Mouse (Mus musculus): ENCODE measurements around the gene Parp16.
A peak's percentile ranks its signal among the peaks of the same experiment; 100 is the strongest.
"Not testable (repeated sequence)": the region's sequence is repeated elsewhere in the genome, so short reads cannot be mapped to it uniquely, and the experiment has no call there.

Gene Parp16

GRCm38 (mm10) chr9:65178336-65179213 lies 16.6 kb upstream of the Parp16 start:
- DNase-seq (ENCODE audit: low read depth): no peak

DNA sequence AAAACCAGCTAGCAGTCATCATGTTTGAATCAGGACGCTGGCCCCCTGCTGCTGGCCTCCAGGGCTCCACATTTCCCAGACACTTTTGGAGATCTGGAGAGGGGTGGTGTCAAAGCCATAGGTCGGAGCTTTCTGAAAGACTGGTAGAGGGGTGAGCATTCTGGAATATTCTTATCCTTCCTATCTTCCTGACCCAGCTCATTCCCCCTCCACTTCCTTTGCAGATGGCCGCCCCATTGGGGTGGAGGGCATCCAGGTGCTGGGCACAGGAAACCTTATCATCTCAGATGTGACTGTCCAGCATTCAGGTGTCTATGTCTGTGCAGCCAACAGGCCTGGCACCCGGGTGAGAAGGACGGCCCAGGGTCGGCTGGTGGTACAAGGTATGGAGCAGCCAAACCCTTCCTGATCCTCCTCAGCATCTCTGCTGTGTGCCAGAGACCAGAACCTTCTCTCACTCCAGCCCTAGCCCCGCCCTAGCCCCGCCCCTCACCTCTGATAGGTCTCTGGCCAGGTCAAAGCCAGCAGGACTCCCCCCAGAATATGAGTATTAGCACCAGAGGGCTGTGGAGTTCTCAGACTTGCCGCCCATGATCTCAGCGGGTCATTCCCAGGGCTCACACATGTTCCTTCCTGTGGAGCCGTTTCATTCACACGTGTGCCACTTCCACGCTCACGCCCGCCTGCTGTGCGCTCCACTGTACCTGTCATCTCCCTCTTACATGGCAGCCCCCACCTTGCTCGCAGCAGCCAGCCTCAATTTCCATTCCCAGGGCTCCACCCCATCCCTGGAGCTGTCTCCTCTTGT lies 15.1 kb upstream of the Parp16 start:
- DNase-seq (ENCODE audit: low read depth): no peak

GRCm38 (mm10) chr9:65188599-65188998 lies 6.6 kb upstream of the Parp16 start:
- peak; percentile 92 for DNase-seq (ENCODE audit: low read depth)

DNA sequence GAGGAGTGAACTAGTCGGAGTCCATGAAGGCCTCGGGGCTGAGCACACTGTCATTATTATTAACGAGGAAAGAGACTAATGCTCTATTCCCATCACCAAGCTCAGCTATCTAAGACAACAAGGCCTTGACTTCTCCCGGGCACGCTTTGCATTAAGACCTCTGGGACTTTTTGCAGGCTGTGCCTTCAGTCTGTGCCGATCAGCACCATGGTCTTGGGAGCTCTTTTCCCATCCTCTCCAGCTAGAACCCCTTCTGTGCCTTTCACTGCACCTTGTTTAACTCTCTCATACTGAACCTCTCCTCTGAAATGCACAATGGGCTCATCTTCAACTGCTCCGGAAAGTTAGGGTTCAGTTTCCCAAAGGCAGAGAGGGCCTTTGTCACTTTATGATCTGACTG lies 4.8 kb upstream of the Parp16 start:
- no peak for DNase-seq (ENCODE audit: low read depth)

DNA sequence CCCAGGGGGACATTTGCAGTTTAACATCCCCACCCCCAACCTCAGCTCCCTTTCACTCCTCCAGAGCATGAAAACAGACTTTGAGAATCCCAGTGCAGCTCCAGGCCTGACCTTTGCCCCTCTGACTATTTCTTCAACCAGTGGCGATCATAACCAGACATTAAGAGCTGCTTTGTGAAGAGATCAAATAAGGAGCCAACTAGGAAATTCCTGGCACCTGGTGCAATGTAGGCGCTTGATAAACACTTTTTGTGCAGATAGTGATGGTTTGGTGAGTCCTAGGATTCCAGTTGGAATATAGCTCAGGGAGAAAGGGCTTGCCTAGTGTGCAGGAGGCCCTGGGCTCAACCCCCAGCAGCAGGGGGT lies 3.8 kb upstream of the Parp16 start:
- no peak for DNase-seq (ENCODE audit: low read depth)

GRCm38 (mm10) chr9:65191755-65192469 lies 3.2 kb upstream of the Parp16 start:
- no peak for DNase-seq (ENCODE audit: low read depth)

DNA sequence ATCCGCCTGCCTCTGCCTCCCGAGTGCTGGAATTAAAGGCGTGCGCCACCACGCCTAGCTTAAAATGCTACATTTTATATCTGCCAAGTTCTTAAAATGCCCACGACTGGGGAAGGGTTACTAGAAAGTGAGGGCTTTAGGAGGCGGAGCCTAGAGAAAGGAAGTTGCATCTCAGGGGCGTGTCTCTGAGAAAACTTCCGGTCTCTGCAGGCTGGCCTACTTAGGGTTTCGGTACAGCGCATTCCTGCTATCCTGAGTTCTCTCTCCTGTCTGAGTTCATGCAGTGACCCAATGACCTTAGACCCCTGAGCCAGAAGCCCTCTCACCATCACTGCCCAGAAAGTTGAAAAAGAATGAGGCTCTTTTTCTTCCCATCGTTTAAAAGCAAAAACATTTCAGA lies 1.9 kb upstream of the Parp16 start:
- no peak for DNase-seq (ENCODE audit: low read depth)

- DNase-seq (ENCODE audit: low read depth): peak; percentile 77
Measured at GRCm38 (mm10) chr9:65195621-65195981, 448 bp downstream of the Parp16 start.

DNA sequence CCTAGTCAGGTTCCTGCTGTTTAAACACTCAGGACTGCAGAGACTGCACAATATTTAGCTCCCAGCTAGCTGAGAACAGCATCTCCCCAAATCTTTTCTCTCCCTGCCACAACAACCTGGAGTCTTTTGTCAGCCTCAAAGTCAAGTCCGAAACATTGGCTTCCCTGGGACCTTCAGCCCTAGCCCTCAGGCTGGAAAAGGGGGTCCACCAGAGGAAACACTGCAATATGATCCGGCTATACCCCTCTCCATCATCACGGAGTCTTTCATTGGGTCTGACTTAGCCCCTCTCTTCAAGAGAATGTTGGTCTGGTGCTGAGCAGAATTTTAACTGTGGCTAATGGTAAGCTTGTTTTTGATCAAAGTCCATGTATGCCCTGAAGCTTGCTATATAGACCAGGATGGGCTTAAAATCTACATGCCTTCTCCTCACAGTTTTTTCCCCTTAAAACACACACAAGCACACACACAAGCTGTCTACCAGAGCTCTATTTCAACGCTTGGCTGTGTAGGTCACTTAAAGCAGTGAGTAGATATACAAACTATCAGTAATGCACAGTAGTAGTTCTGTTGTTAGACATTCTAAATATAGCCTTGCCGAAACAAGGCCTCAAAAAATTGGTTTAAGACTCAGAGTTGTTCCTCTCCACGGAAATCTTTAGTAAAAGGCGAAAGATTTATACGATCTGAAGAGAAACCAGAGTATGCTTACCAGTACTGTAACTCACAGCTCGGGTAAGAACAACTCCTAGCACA lies 1.0 kb downstream of the Parp16 start:
- DNase-seq (ENCODE audit: low read depth): no peak

DNA sequence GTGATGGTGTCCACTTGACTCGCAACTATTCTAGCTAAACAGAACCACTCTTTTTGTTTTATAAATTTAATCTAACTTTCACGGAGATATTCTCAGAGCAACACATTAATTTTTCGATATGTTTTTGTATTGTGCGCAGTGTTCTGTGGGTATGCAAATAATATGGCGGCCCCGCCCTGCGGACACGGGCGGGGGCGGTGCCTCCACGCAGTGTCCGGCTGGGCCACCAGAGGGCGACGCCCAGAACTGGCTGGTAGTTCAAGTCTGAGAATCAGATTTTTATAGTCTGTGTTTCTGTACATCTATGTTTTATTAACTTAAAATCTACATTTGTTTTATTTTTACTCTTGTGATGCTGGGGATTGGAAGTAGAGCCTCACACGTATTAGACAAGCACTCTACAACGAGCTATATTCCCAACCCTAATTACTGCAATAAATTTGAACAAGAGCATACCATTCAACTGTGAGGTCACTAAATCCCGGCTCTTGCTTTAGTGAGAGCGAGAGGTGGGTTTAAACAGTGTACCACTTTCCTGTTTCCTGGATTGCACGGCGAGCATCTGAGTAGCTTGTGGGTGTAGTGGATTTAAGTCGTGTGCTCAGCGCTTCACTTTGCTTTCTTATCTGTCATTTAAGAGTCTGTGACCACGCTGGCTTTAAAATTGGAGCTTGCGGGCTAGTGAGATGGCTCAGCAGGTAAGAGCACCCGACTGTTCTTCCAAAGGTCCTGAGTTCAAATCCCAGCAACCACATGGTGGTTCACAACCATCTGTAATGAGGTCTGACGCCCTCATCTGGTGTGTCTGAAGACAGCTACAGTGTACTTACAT lies 1.8 kb downstream of the Parp16 start:
- DNase-seq (ENCODE audit: low read depth): peak; percentile 97

GRCm38 (mm10) chr9:65197826-65198225 lies 2.7 kb downstream of the Parp16 start:
- DNase-seq (ENCODE audit: low read depth): no peak

DNA sequence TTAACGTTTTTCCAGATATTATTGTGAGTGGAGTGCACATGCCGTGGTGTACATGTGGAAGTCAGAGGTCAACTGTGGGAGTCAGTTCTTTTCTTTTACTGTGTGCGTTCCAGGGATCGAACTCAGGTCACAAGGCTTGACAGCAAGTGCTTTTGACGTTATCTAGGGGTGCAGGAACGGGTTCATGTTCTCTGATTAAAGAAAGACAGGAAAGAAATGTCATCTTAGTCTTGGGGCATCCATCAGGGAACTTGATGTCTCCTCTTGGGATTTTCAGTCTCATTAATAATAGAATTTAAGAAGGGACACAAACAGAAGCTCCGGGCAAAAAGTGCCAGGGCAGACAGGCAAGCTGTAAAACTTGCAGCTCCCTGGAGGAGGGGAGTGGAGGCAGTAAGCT lies 4.6 kb downstream of the Parp16 start:
- no peak for DNase-seq (ENCODE audit: low read depth)

- DNase-seq (ENCODE audit: low read depth): peak; percentile 30
Measured at GRCm38 (mm10) chr9:65200606-65201005, 5.5 kb downstream of the Parp16 start.

GRCm38 (mm10) chr9:65201021-65201380 lies 5.8 kb downstream of the Parp16 start:
- no peak for DNase-seq (ENCODE audit: low read depth)

DNA sequence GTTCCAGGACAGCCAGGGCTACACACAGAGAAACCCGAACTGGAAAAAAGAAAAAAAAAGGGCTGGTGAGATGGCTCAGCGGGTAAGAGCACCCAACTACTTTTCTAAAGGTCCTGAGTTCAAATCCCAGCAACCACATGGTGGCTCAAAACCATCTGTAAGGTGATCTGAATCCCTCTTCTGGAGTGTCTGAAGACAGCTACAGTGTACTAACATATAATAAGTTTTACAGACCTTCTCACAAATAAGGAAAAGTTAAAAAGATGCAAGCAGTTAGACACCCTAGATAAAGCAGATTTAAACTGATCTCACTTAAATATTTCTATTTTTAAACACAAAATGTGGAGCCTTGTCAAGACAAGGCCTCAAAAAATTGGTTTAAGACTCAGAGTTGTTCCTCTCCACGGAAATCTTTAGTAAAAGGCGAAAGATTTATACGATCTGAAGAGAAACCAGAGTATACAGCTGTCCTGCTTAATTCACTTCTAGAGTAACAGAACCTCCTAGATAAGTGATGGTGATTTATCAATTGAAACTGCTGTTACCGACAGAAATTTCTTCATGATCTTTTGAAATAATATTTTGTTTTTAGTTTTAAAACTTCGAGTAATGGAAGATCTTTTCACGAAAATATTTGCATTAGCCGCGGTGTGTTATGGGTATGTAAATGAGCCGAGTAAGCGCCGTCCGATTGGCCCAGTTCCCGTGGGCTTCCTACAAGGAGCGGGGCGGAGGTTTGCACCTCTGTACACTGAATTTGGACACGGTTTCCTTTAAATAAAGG lies 6.4 kb downstream of the Parp16 start:
- DNase-seq (ENCODE audit: low read depth): peak; percentile 97

DNA sequence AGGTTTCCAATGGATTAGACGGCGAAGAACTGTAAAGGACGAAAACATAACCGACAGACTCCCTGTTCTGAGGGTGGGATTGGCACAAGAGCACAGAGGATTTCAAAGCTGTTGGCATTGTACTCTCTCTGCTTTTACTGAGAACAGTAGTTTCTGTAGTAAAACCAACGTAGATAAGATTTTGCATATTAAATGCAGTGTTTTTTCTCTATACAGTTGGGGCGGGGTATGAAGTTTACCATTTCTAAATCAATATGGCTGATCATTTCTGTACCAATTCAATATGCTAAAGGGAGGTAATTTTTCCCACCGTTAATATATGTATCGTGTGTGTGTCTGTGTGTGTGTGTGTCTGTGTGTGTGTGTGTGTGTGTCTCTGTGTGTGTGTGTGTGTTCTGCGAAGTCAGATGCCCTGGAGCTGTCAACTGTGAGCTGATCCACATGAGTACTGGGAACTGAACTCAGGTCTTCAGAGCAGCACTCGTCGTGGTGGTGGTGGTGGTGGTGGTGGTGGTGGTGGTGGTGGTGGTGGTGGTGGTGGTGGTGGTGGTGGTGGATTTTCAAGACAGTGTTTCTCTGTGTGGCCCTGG lies 7.1 kb downstream of the Parp16 start:
- no peak for DNase-seq (ENCODE audit: low read depth)

DNA sequence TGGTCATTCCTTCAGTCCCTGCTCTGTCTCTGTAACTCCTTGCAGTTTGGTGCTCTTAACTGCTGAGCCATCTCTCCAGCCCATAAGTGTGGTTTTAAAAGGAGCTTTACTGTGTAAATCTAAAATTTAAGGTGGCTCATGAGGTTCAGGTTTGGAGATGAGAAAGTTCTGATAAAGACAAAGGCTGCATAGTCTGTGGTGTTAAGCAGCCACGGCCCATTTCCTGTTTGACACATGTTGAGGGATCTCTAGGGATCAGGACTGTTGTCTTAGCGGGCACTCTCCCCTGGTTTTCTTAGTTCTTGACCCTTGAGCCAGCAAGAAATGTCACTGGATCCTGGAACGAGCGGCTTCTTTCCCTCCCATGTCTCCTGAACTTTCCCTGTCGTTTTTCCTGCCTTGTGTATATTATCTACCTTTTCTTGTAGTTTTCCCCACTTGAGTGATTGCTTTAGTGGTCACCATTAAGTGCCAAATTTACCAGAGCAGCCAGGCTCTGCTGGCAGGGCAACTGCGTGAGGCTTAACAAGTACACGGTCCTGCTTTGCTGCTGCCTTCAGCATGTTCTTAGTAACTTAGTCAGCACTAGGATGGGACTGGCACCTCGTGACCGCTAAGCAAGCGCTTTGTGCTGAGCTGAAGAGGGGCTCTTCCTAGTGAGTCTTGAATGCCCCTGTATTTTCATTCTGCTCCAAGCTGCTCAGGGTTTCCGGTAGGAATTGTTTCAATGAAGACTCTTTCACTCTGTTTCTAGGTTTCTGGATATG lies 10.1 kb downstream of the Parp16 start:
- peak; percentile 31 for DNase-seq (ENCODE audit: low read depth)

GRCm38 (mm10) chr9:65207041-65207815 lies 12.1 kb downstream of the Parp16 start:
- DNase-seq (ENCODE audit: low read depth): not testable (repeated sequence)
